Mouse (Mus musculus): Measurements from ENCODE around the gene A930002H24Rik.

The A930002H24Rik gene

GRCm38 (mm10) chr17:63836223-63836622 lies 27.4 kb downstream of the A930002H24Rik start:
- ATAC-seq (ENCODE audit: low TSS enrichment) = no peak

DNA sequence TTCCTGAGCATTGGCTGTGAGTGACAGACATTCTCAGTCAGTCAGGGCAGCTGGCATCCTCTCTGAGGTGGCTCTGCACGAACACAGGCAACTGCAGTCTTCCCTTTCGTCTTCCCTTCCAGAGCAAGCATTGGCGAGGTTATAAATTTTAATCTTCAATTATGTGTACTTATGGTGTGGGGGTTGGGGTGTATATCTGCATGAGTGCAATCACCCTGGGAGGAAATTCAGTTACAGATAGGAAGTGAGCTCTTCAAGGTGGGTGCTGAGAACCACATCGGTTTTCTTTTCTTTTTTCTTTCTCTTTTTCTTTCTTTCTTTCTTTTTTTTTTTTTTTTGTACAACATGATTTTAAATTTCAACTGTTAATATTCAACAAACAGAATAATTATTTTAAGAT lies 32.0 kb downstream of the A930002H24Rik start:
- ATAC-seq (ENCODE audit: low TSS enrichment) = no peak

- no peak for ATAC-seq (ENCODE audit: low TSS enrichment)
These were observed 34.8 kb downstream of the A930002H24Rik start for GRCm38 (mm10) chr17:63828561-63829332.

DNA sequence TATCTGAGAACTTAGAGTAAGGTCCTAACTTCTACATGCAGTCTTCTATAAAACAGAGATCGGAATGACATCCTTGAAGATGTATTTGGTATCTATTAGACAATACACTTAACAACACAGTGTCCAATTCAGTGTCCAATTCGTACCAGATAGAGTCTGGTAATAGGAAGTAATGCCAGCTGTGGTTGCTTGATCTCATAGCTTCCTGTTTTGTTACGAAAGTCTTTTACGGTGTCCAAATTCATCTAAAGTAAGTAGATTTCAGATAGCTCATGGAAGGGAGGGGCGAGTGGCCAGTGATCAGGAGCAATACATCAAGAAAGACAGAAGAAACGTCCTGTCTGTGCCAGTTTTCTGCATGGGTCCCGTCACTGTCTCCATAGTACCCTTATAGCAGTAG lies 36.8 kb downstream of the A930002H24Rik start:
- no peak for ATAC-seq (ENCODE audit: low TSS enrichment)

- ATAC-seq (ENCODE audit: low TSS enrichment) = no peak
These were observed 37.4 kb downstream of the A930002H24Rik start for GRCm38 (mm10) chr17:63826196-63826595.

DNA sequence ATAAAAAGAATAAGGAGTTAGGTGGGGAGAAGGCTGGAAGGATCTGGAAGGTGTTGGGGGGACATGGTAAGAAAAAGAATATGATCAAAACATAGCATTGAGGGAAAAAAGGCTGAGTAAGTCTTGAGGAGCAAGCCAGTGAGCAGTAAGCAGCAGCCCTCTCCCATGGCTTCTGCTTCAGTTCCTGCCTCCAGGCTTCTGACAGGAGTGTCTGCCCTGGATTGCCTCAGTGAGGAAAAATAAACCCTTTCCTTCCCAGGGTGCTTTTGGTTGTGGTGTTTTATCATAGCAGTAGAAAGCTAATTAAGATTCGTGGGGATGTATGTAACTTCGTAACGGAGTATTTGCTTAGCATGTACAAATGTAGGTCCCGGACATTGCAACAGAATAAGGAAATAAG lies 39.5 kb downstream of the A930002H24Rik start:
- no peak for ATAC-seq (ENCODE audit: low TSS enrichment)

GRCm38 (mm10) chr17:63818444-63819027 lies 45.1 kb downstream of the A930002H24Rik start:
- no peak for ATAC-seq (ENCODE audit: low TSS enrichment)

DNA sequence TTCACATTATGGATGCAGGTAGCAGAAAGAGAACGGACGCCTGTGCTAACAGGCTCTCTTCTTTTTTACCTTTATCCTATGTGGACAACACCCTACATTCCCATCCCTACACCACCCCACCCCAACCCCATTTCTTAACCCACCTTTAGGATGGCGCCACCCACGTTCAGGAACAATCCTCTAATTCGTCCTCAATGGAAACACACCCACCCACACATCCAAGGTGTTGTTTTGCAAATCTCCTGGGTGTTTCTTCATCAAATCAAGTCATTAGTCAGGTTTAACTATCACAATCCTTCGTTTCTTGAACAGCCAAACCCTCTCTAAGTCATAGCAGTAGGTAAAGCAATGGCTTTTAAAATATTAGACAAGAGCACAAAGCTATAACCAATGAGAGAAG lies 50.0 kb downstream of the A930002H24Rik start:
- no peak for ATAC-seq (ENCODE audit: low TSS enrichment)

All from frontal cortex, adult (tissue).